19 mouse cellular contexts compared by ENCODE assay signal in the genomic region with DNA sequence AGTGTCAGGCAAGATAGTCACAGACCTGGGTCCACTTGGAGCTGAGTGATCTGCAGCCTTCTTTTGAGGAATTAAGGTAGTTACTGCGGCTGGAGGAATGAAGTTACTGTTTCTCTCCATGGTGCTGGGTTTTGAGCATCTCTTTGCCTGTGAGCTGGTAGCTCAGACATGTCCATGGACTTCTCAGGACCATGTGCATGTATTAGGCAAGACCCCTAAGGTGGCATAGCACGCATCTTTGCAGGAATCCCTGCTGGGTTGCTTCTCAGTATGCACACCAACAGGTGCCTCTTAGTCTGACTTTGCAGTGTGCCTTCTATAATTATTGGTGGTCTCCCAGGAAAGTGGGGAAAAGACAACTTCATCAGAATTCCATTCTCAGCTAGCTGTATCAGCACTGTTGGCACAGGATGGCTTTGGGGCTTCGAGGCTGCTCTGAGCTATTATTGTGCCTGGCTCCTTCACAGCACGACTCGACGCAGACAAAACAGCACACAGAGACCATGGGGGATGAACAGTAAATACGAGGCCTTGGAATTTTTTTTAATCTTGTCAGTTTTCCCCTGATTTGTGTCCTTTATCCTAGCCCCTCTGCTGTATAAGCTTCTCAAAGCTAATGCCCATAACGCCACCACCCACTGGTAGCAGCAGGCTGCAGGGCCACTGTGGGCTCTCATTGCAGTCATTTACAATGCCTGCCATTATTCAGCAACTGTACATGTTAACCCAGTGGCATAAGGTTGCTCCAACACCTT. TPM values are rescaled to one million over a fixed set of nuclear protein-coding genes. Genes with fewer than 3 reads are reported as not detected.
DNase-seq lines count a peak whose midpoint lies in the region; ATAC-seq and TF ChIP-seq lines count a peak whose summit lies in the region.
"Had no signal": no experiment of that assay in that cellular context is flagged by ENCODE, and none has a peak within 500 bp of the region (broad histone marks: within the 10 kb centered on the region; RNA-seq: fewer than 3 reads in every experiment).

No protein-coding gene starts in this region.

- H3K9me3 ChIP-seq in midbrain, embryonic 13.5 days = no peaks in the 10 kb centered on the region
- H3K9me3 ChIP-seq in midbrain, embryonic 10.5 days (replicated peaks) = no peaks in the 10 kb centered on the region
- no peaks in the 10 kb centered on the region for H3K9me3 ChIP-seq in hindbrain, embryonic 12.5 days (replicated peaks)
- H3K9me3 ChIP-seq in midbrain, embryonic 15.5 days = no peaks in the 10 kb centered on the region
- H3K9me3 ChIP-seq: embryonic facial prominence, embryonic 13.5 days; heart, embryonic 10.5 days; intestine, embryonic 15.5 days; kidney, embryonic 15.5 days; liver, embryonic 12.5 days; lung, embryonic 15.5 days had no signal

- H3K4me1 ChIP-seq in midbrain, embryonic 13.5 days (replicated peaks) = peaks cover 23% of the 10 kb centered on the region
- peaks cover 32% of the 10 kb centered on the region for H3K4me1 ChIP-seq in midbrain, embryonic 10.5 days
- peaks cover 26% of the 10 kb centered on the region for H3K4me1 ChIP-seq in hindbrain, embryonic 12.5 days
- H3K4me1 ChIP-seq in midbrain, embryonic 15.5 days = peaks cover 10% of the 10 kb centered on the region
- H3K4me1 ChIP-seq in lung, adult 2 months (ENCODE audit: control insufficient read depth, insufficient read depth, low read length) = no peaks in the 10 kb centered on the region
- H3K4me1 ChIP-seq: intestine, embryonic 15.5 days; liver, embryonic 12.5 days had no signal

- 0 out of 2 replicates have a peak, but pooled peaks cover 2% of the 10 kb centered on the region for H3K27me3 ChIP-seq in midbrain, embryonic 13.5 days
- H3K27me3 ChIP-seq in midbrain, embryonic 10.5 days (ENCODE audit: low read depth, poor library complexity, severe bottlenecking) = no peaks in the 10 kb centered on the region
- H3K27me3 ChIP-seq in hindbrain, embryonic 12.5 days = peaks cover 2% of the 10 kb centered on the region; the same call in 1 of the 2 replicates
- no peaks in the 10 kb centered on the region for H3K27me3 ChIP-seq in midbrain, embryonic 15.5 days (replicated peaks)
- H3K27me3 ChIP-seq: embryonic facial prominence, embryonic 13.5 days; intestine, embryonic 15.5 days; kidney, embryonic 15.5 days; liver, embryonic 12.5 days; lung, embryonic 15.5 days had no signal

- H3K9ac ChIP-seq in midbrain, embryonic 13.5 days (replicated peaks) = no peak overlapping the region
- H3K9ac ChIP-seq in hindbrain, embryonic 12.5 days = no peak overlapping the region
- peak overlapping the region; percentile 14; the same call in 1 of the 2 replicates for H3K9ac ChIP-seq in midbrain, embryonic 15.5 days
- H3K9ac ChIP-seq: embryonic facial prominence, embryonic 13.5 days; intestine, embryonic 15.5 days; kidney, embryonic 15.5 days; liver, embryonic 12.5 days; lung, embryonic 15.5 days had no signal

- no peak overlapping the region for H3K4me3 ChIP-seq in midbrain, embryonic 13.5 days (replicated peaks)
- H3K4me3 ChIP-seq in midbrain, embryonic 10.5 days = no peak overlapping the region
- no peak overlapping the region for H3K4me3 ChIP-seq in hindbrain, embryonic 12.5 days
- H3K4me3 ChIP-seq in midbrain, embryonic 15.5 days = no peak overlapping the region
- H3K4me3 ChIP-seq in lung, adult 2 months (replicated peaks; ENCODE audit: extremely low read depth, low read depth, low read length) = no peak overlapping the region
- H3K4me3 ChIP-seq: embryonic facial prominence, embryonic 13.5 days; heart, embryonic 10.5 days; intestine, embryonic 15.5 days; kidney, embryonic 15.5 days; liver, embryonic 12.5 days; lung, embryonic 15.5 days had no signal

- WGBS in midbrain, embryonic 13.5 days = 38% methylated on average over 8 of the region's 8 CpGs
- WGBS in midbrain, embryonic 10.5 days = 55% methylated on average over 8 of the region's 8 CpGs
- 49% methylated on average over 8 of the region's 8 CpGs for WGBS in hindbrain, embryonic 12.5 days
- WGBS in midbrain, embryonic 15.5 days = 29% methylated on average over 8 of the region's 8 CpGs
- WGBS in lung, adult 2 months = 87% methylated on average over 8 of the region's 8 CpGs

- H3K36me3 ChIP-seq in midbrain, embryonic 13.5 days = no peaks in the 10 kb centered on the region
- H3K36me3 ChIP-seq in midbrain, embryonic 10.5 days = no peaks in the 10 kb centered on the region
- H3K36me3 ChIP-seq in hindbrain, embryonic 12.5 days = no peaks in the 10 kb centered on the region
- H3K36me3 ChIP-seq in midbrain, embryonic 15.5 days (replicated peaks) = no peaks in the 10 kb centered on the region
- H3K36me3 ChIP-seq: heart, embryonic 10.5 days; intestine, embryonic 15.5 days; kidney, embryonic 15.5 days; liver, embryonic 12.5 days; lung, embryonic 15.5 days had no signal

- ATAC-seq in midbrain, embryonic 13.5 days = peak; percentile 88
- ATAC-seq in hindbrain, embryonic 12.5 days (ENCODE audit: low FRiP score) = peak; percentile 82
- ATAC-seq in midbrain, embryonic 15.5 days (replicated peaks) = peak; percentile 80
- ATAC-seq: intestine, embryonic 15.5 days; liver, embryonic 12.5 days had no signal

- TF ChIP-seq POLR2A in lung, adult 2 months (IDR thresholded peaks at IDR 0.05; ENCODE audit: borderline replicate concordance, extremely low read depth, low read depth, low read length) = no peak

- peak overlapping the region; percentile 48; the same call in 1 of the 2 replicates for H3K27ac ChIP-seq in midbrain, embryonic 13.5 days
- no peak overlapping the region for H3K27ac ChIP-seq in midbrain, embryonic 10.5 days (replicated peaks)
- no peak overlapping the region for H3K27ac ChIP-seq in hindbrain, embryonic 12.5 days
- 0 out of 2 replicates have a peak overlapping the region, but pooled peaks have one; percentile 40 for H3K27ac ChIP-seq in midbrain, embryonic 15.5 days
- H3K27ac ChIP-seq: embryonic facial prominence, embryonic 13.5 days; heart, embryonic 10.5 days; intestine, embryonic 15.5 days; kidney, embryonic 15.5 days; liver, embryonic 12.5 days; lung, embryonic 15.5 days had no signal

- no peak for TF ChIP-seq CTCF in lung, adult 2 months (IDR thresholded peaks at IDR 0.05; ENCODE audit: insufficient read depth, low read length)

- DNase-seq in midbrain, embryonic 10.5 days (ENCODE audit: low spot score) = no peak
- no peak for DNase-seq in thymus, postnatal 4 days
- no peak for DNase-seq in lung, adult 2 months
- no peak for DNase-seq in layer of hippocampus, postnatal 14 days (ENCODE audit: low spot score in 2 of 2)
- DNase-seq: adrenal gland, postnatal 14 days; cerebellum, adult 2 months; gastrocnemius, postnatal 14 days; heart, postnatal 10 days; spleen, adult 18-20 months; thymus, adult 18-20 months had no signal

- no peak overlapping the region for H3K4me2 ChIP-seq in midbrain, embryonic 13.5 days (replicated peaks)
- H3K4me2 ChIP-seq in hindbrain, embryonic 12.5 days (replicated peaks) = no peak overlapping the region
- H3K4me2 ChIP-seq in midbrain, embryonic 15.5 days = no peak overlapping the region
- H3K4me2 ChIP-seq: embryonic facial prominence, embryonic 13.5 days; intestine, embryonic 15.5 days; kidney, embryonic 15.5 days; liver, embryonic 12.5 days; lung, embryonic 15.5 days had no signal

RNA-seq across cellular contexts. Expression of gene Fzd1, which starts 43.4 kb away (rescaled TPM):
- polyA plus RNA-seq in midbrain, embryonic 13.5 days (2015; fragmentation: Nextera tagmentation; extraction: Ambion mirVana) = 30.5 and 39.0 TPM in 2 replicates
- polyA plus RNA-seq in midbrain, embryonic 10.5 days (2016; fragmentation: Nextera tagmentation; extraction: Ambion mirVana) = 11.2 and 16.0 TPM in 2 replicates
- polyA plus RNA-seq in hindbrain, embryonic 12.5 days (2016; fragmentation: Nextera tagmentation; extraction: Ambion mirVana) = 35.0 and 36.0 TPM in 2 replicates
- polyA plus RNA-seq in midbrain, embryonic 15.5 days (2015; fragmentation: Nextera tagmentation; extraction: Ambion mirVana) = 33.2 and 38.9 TPM in 2 replicates
- 54.6 and 63.6 TPM in 2 replicates for polyA plus RNA-seq in lung, adult 2 months (2012; rRNA removed)
- total RNA-seq in layer of hippocampus, postnatal 14 days (2021) = 10 to 100 TPM; 16.5 to 20.1 TPM

Comparison
In these comparisons a context has a peak if more than half of its experiments do, and no peak if none do; other contexts are left out.
1. H3K27ac ChIP-seq: peak in midbrain, embryonic 13.5 days (single experiment) and midbrain, embryonic 15.5 days (single experiment); none in midbrain, embryonic 10.5 days (single experiment) and hindbrain, embryonic 12.5 days (single experiment).
2. Peak in every context shown above with its lines, with median percentiles within 50 percentile points of each other: ATAC-seq.